Comparison of ENCODE assay signal across 9 mouse cellular contexts in the genomic region with DNA sequence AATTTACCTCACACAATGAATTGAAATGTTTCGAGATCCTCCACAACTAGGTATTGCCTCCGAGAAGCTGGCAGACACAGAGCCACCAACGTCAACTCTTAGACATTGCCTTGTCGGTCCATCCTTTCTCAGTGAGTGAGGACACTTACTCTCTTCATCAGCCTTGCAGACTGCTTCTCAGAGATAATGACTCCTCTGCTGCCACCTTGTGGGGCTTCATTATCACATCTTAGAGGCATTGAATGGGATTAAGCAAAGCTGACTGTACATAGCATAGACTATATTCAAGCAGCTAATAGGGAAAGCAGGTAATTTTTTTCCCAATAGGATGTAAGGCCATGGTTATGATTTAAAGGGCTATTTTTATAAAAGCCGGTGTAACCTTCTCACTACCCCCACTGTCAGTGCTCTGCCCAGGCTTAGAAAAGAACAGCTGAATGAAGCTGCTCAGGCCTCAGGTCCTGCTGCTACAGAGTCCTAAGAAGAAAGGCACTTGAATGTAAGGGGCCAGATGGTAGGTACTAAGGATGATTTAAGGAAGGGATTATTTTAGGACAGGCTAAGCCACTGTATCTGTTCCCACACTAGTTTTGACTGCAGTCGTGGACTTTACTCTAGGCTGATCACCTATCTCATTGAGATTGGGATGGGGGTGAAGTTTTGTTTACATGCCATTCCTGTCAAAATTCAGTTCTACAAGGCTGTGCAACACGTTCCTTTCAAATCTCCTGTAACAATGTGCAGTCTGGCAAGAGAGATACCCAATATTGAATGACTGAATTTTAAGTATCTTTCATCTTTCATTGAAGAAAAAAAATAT. TPM values are rescaled to one million over a fixed set of nuclear protein-coding genes. Genes with fewer than 3 reads are reported as not detected.
DNase-seq lines count a peak whose midpoint lies in the region; ATAC-seq lines count a peak whose summit lies in the region.
"Had no signal": no experiment of that assay in that cellular context is flagged by ENCODE, and none has a peak within 500 bp of the region (broad histone marks: within the 10 kb centered on the region; RNA-seq: fewer than 3 reads in every experiment).

No protein-coding gene starts in this region.

- no peak overlapping the region for H3K4me2 ChIP-seq in embryonic facial prominence, embryonic 14.5 days (ENCODE audit: low read depth, low read length)
- H3K4me2 ChIP-seq in hindbrain, embryonic 15.5 days = no peak overlapping the region
- H3K4me2 ChIP-seq: heart, embryonic 13.5 days had no signal

- no peaks in the 10 kb centered on the region for H3K4me1 ChIP-seq in embryonic facial prominence, embryonic 14.5 days (ENCODE audit: control insufficient read depth, insufficient read depth, low read length)
- no peaks in the 10 kb centered on the region for H3K4me1 ChIP-seq in hindbrain, embryonic 15.5 days (replicated peaks)

- H3K4me3 ChIP-seq in embryonic facial prominence, embryonic 14.5 days (ENCODE audit: low read depth, low read length) = no peak overlapping the region
- H3K4me3 ChIP-seq in hindbrain, embryonic 15.5 days = no peak overlapping the region
- H3K4me3 ChIP-seq: heart, embryonic 13.5 days had no signal

- no peaks in the 10 kb centered on the region for H3K9me3 ChIP-seq in embryonic facial prominence, embryonic 14.5 days (ENCODE audit: control insufficient read depth, low read length)
- H3K9me3 ChIP-seq in hindbrain, embryonic 15.5 days = no peaks in the 10 kb centered on the region
- H3K9me3 ChIP-seq: heart, embryonic 13.5 days had no signal

- no peak overlapping the region for H3K27ac ChIP-seq in embryonic facial prominence, embryonic 14.5 days (replicated peaks; ENCODE audit: low read depth, low read length)
- no peak overlapping the region for H3K27ac ChIP-seq in hindbrain, embryonic 15.5 days (replicated peaks)
- H3K27ac ChIP-seq: heart, embryonic 13.5 days had no signal

- H3K27me3 ChIP-seq in embryonic facial prominence, embryonic 14.5 days (replicated peaks; ENCODE audit: control insufficient read depth, insufficient read depth, low read length) = no peaks in the 10 kb centered on the region
- H3K27me3 ChIP-seq in hindbrain, embryonic 15.5 days = 0 out of 2 replicates have a peak, but pooled peaks cover 3% of the 10 kb centered on the region
- H3K27me3 ChIP-seq: heart, embryonic 13.5 days had no signal

- ATAC-seq in activated CD4-positive, CD25-positive, alpha-beta regulatory T cell, adult 4 months = peak; percentile 90
- no peak for ATAC-seq in embryonic facial prominence, embryonic 14.5 days (ENCODE audit: low read depth)
- peak; percentile 85 for ATAC-seq in hindbrain, embryonic 15.5 days (ENCODE audit: low FRiP score, low read depth)
- ATAC-seq in megakaryocyte, adult 5-6 weeks (ENCODE audit: poor library complexity, severe bottlenecking) = peak; percentile 95

- WGBS in embryonic facial prominence, embryonic 14.5 days = 49% methylated on average over 7 of the region's 7 CpGs
- 52% methylated on average over 7 of the region's 7 CpGs for WGBS in hindbrain, embryonic 15.5 days

- DNase-seq in cerebellum, adult 11 months = peak; percentile 9
- no peak for DNase-seq in cerebellum, adult 11-12 months
- DNase-seq in embryonic facial prominence, embryonic 14.5 days (ENCODE audit: low spot score) = peak; percentile 77
- peak; percentile 85 for DNase-seq in layer of hippocampus, adult 9-11 months
- DNase-seq in right cerebral cortex, postnatal 4 days = peak; percentile 70

- H3K36me3 ChIP-seq in embryonic facial prominence, embryonic 14.5 days (ENCODE audit: control insufficient read depth, insufficient read depth, low read length) = no peaks in the 10 kb centered on the region
- no peaks in the 10 kb centered on the region for H3K36me3 ChIP-seq in hindbrain, embryonic 15.5 days
- H3K36me3 ChIP-seq: heart, embryonic 13.5 days had no signal

- no peak overlapping the region for H3K9ac ChIP-seq in embryonic facial prominence, embryonic 14.5 days (ENCODE audit: low read depth, low read length)
- no peak overlapping the region for H3K9ac ChIP-seq in hindbrain, embryonic 15.5 days
- H3K9ac ChIP-seq: heart, embryonic 13.5 days had no signal

RNA-seq across cellular contexts. Expression of gene Ifih1, which starts 8.7 kb away (rescaled TPM):
- 10 to 100 TPM; 25.1 to 32.1 TPM for polyA plus RNA-seq in activated CD4-positive, CD25-positive, alpha-beta regulatory T cell, adult 4 months (2017; shearing (Covaris generic))
- 2.9 and 3.4 TPM in 2 replicates for polyA plus RNA-seq in embryonic facial prominence, embryonic 14.5 days (2014; fragmentation: Nextera tagmentation; extraction: Ambion mirVana)
- 1.7 and 1.8 TPM in 2 replicates for polyA plus RNA-seq in hindbrain, embryonic 15.5 days (2015; fragmentation: Nextera tagmentation; extraction: Ambion mirVana)
- total RNA-seq in megakaryocyte, adult 5-6 weeks (2015) = 20.2 and 23.3 TPM in 2 replicates
- total RNA-seq in megakaryocyte, adult 5-6 weeks (2017) = 24.7 and 27.7 TPM in 2 replicates

RNA-seq across cellular contexts. Expression of gene Gca, which starts 9.4 kb away (rescaled TPM):
- 1 to 10 TPM; 1.5 to 2.1 TPM for polyA plus RNA-seq in activated CD4-positive, CD25-positive, alpha-beta regulatory T cell, adult 4 months (2017; shearing (Covaris generic))
- polyA plus RNA-seq in embryonic facial prominence, embryonic 14.5 days (2014; fragmentation: Nextera tagmentation; extraction: Ambion mirVana) = 2.1 and 3.2 TPM in 2 replicates
- polyA plus RNA-seq in hindbrain, embryonic 15.5 days (2015; fragmentation: Nextera tagmentation; extraction: Ambion mirVana) = 4.5 and 4.8 TPM in 2 replicates
- total RNA-seq in megakaryocyte, adult 5-6 weeks (2015) = 22.8 and 31.9 TPM in 2 replicates
- 12.0 and 13.7 TPM in 2 replicates for total RNA-seq in megakaryocyte, adult 5-6 weeks (2017)
